Mouse (Mus musculus) myocyte (in vitro differentiated cells): ENCODE results near the gene Mesp1. TPM values are rescaled to one million over a fixed set of nuclear protein-coding genes. Genes with fewer than 3 reads are reported as not detected.
"Not testable (repeated sequence)": the region's sequence is repeated elsewhere in the genome, so short reads cannot be mapped to it uniquely, and the experiment has no call there.

ENCODE experiments used
- H3K27me3 ChIP-seq: one replicate; pipeline ENCODE4 v1.6.1; 2011; ENCODE audit not compliant: control insufficient read depth, insufficient read depth, insufficient read length
- H3K36me3 ChIP-seq: one replicate; pipeline ENCODE4 v1.6.1; 2011; ENCODE audit not compliant: control insufficient read depth, insufficient read depth
- H3K4me2 ChIP-seq: one replicate; pipeline ENCODE4 v1.6.1; 2011; ENCODE audit warnings: low read depth, control low read depth
- H3K4me3 ChIP-seq: one replicate; pipeline ENCODE4 v1.5.1; 2011; ENCODE audit warnings: mild to moderate bottlenecking, control low read depth, moderate library complexity
- H3K79me2 ChIP-seq: one replicate; pipeline ENCODE4 v1.6.1; 2011; ENCODE audit not compliant: control insufficient read depth, insufficient read depth
- H3ac ChIP-seq: one replicate; pipeline ENCODE4 v1.6.1; 2011; ENCODE audit not compliant: control insufficient read depth, insufficient read length
- CEBPB ChIP-seq: IDR thresholded peaks from 2 replicates; pipeline ENCODE4 v1.6.1; 2011; ENCODE audit warnings: mild to moderate bottlenecking, moderate library complexity; ENCODE audit not compliant: poor library complexity, insufficient read depth, severe bottlenecking
- E2F4 ChIP-seq: IDR thresholded peaks from one replicate; pipeline ENCODE4 v1.6.1; 2011; ENCODE audit warnings: mild to moderate bottlenecking, control low read depth, moderate library complexity; ENCODE audit not compliant: insufficient read depth
- MAX ChIP-seq: IDR thresholded peaks from one replicate; pipeline ENCODE4 v1.6.1; 2011; ENCODE audit warnings: low read depth, mild to moderate bottlenecking, control low read depth
- MYOD1 ChIP-seq, 3 experiments: IDR thresholded peaks; one replicate each; pipeline ENCODE4 v1.6.1; 2011; ENCODE audit warnings: control low read depth in 2 of 3, low read depth in 2 of 3, mild to moderate bottlenecking in 2 of 3, moderate library complexity in 1 of 3; ENCODE audit not compliant: insufficient read length in 2 of 3, control insufficient read depth in 1 of 3
- MYOG ChIP-seq, 3 experiments: IDR thresholded peaks; one replicate each; pipeline ENCODE4 v1.6.1; 2011; ENCODE audit warnings: control low read depth in 2 of 3, low read depth in 2 of 3, mild to moderate bottlenecking in 2 of 3; ENCODE audit not compliant: insufficient read length in 2 of 3, control insufficient read depth in 1 of 3, insufficient read depth in 1 of 3
- POLR2A ChIP-seq: IDR thresholded peaks from one replicate; pipeline ENCODE4 v1.6.1; 2011; ENCODE audit warnings: low read depth, mild to moderate bottlenecking, control low read depth, moderate library complexity; ENCODE audit not compliant: insufficient read length
- POLR2AphosphoS2 ChIP-seq: IDR thresholded peaks from one replicate; pipeline ENCODE4 v1.6.1; 2011; ENCODE audit warnings: low read depth, control low read depth; ENCODE audit not compliant: insufficient read length
- REST ChIP-seq: IDR thresholded peaks from one replicate; pipeline ENCODE4 v1.6.1; 2011; ENCODE audit warnings: mild to moderate bottlenecking, control low read depth, moderate library complexity; ENCODE audit not compliant: insufficient read depth, insufficient read length
- SRF ChIP-seq: IDR thresholded peaks from one replicate; pipeline ENCODE4 v1.6.1; 2011; ENCODE audit warnings: low read depth; ENCODE audit not compliant: control insufficient read depth, insufficient read length
- TCF12 ChIP-seq: IDR thresholded peaks from one replicate; pipeline ENCODE4 v1.6.1; 2011; ENCODE audit warnings: mild to moderate bottlenecking, control low read depth; ENCODE audit not compliant: poor library complexity, insufficient read depth, severe bottlenecking
- TCF3 ChIP-seq: IDR thresholded peaks from one replicate; pipeline ENCODE4 v1.6.1; 2011; ENCODE audit warnings: low read depth, control low read depth; ENCODE audit not compliant: insufficient read length
- USF1 ChIP-seq: IDR thresholded peaks from one replicate; pipeline ENCODE4 v1.6.1; 2011; ENCODE audit warnings: low read depth, mild to moderate bottlenecking, control low read depth, moderate library complexity
- polyA plus RNA-seq: library from polyadenylated mRNA; unstranded; fragments of >200 nt; fragmentation: generic; extraction: Trizol; gene quantifications from one replicate; pipeline ENCODE4 v1.2.1, GENCODE M21; 2012; ENCODE audit warnings: missing spikeins

Mesp1 gene
- polyA plus RNA-seq, 1 experiment = not detected

- TF ChIP-seq MYOG (IDR thresholded peaks at IDR 0.05; ENCODE audit: control insufficient read depth in 1 of 3, insufficient read depth in 1 of 3, insufficient read length in 2 of 3, low read depth in 2 of 3) (no peak), SRF (no peak), TCF3 (no peak), POLR2A (no peak), POLR2AphosphoS2 (no peak), MAX (no peak), MYOD1 (IDR thresholded peaks at IDR 0.05; ENCODE audit: control insufficient read depth in 1 of 3, insufficient read length in 2 of 3, low read depth in 2 of 3) (no peak)
- H3K79me2 ChIP-seq = no peaks in the 10 kb centered on the region
- H3ac ChIP-seq = no peak overlapping the region
- peaks cover under 1% of the 10 kb centered on the region for H3K27me3 ChIP-seq
- no peaks in the 10 kb centered on the region for H3K36me3 ChIP-seq
- no peak overlapping the region for H3K4me2 ChIP-seq
- no peak overlapping the region for H3K4me3 ChIP-seq
Observed at GRCm38 (mm10) chr7:79799048-79799447, 5.5 kb upstream of the Mesp1 start.

GRCm38 (mm10) chr7:79798606-79799005, 5.0 kb upstream of the Mesp1 start:
- H3K27me3 ChIP-seq = peaks cover 5% of the 10 kb centered on the region
- H3ac ChIP-seq = no peak overlapping the region
- H3K79me2 ChIP-seq = no peaks in the 10 kb centered on the region
- no peaks in the 10 kb centered on the region for H3K36me3 ChIP-seq
- no peak overlapping the region for H3K4me2 ChIP-seq
- no peak for TF ChIP-seq REST
- no peak for TF ChIP-seq POLR2A
- no peak for TF ChIP-seq MYOG (IDR thresholded peaks at IDR 0.05; ENCODE audit: control insufficient read depth in 1 of 3, insufficient read depth in 1 of 3, insufficient read length in 2 of 3, low read depth in 2 of 3)
- TF ChIP-seq MAX = no peak
- no peak for TF ChIP-seq USF1
- TF ChIP-seq TCF12 = no peak
- TF ChIP-seq SRF = no peak
- TF ChIP-seq E2F4 = no peak
- TF ChIP-seq CEBPB = no peak
- TF ChIP-seq TCF3 = no peak
- TF ChIP-seq POLR2AphosphoS2 = no peak
- no peak for TF ChIP-seq MYOD1 (IDR thresholded peaks at IDR 0.05; ENCODE audit: control insufficient read depth in 1 of 3, insufficient read length in 2 of 3, low read depth in 2 of 3)
- no peak overlapping the region for H3K4me3 ChIP-seq

GRCm38 (mm10) chr7:79792635-79793421, 760 bp downstream of the Mesp1 start:
- H3K27me3 ChIP-seq = peaks cover 38% of the 10 kb centered on the region
- H3K4me2 ChIP-seq = no peak overlapping the region
- H3K36me3 ChIP-seq = no peaks in the 10 kb centered on the region
- TF ChIP-seq USF1 = no peak
- peak in 1 of 3 experiments; percentile 5 for TF ChIP-seq MYOG (IDR thresholded peaks at IDR 0.05; ENCODE audit: control insufficient read depth in 1 of 3, insufficient read depth in 1 of 3, insufficient read length in 2 of 3, low read depth in 2 of 3)
- H3K4me3 ChIP-seq = no peak overlapping the region
- no peaks in the 10 kb centered on the region for H3K79me2 ChIP-seq
- H3ac ChIP-seq = no peak overlapping the region

GRCm38 (mm10) chr7:79789812-79790211, 3.8 kb downstream of the Mesp1 start:
- not testable (repeated sequence) for H3K4me2 ChIP-seq, H3K79me2 ChIP-seq, H3ac ChIP-seq, H3K36me3 ChIP-seq, H3K4me3 ChIP-seq
- peaks cover 38% of the 10 kb centered on the region for H3K27me3 ChIP-seq

GRCm38 (mm10) chr7:79786295-79786694, 7.3 kb downstream of the Mesp1 start:
- Histone ChIP-seq H3K4me2 (peak overlapping the region; percentile 24), H3K79me2 (no peaks in the 10 kb centered on the region), H3ac (no peak overlapping the region), H3K27me3 (peaks cover 11% of the 10 kb centered on the region), H3K4me3 (no peak overlapping the region), H3K36me3 (no peaks in the 10 kb centered on the region)
- TF ChIP-seq TCF3 = no peak
- no peak for TF ChIP-seq E2F4
- no peak for TF ChIP-seq TCF12
- no peak for TF ChIP-seq REST
- no peak for TF ChIP-seq MYOD1 (IDR thresholded peaks at IDR 0.05; ENCODE audit: control insufficient read depth in 1 of 3, insufficient read length in 2 of 3, low read depth in 2 of 3)
- TF ChIP-seq SRF = no peak
- TF ChIP-seq POLR2A = no peak
- no peak for TF ChIP-seq POLR2AphosphoS2
- no peak for TF ChIP-seq MAX
- no peak for TF ChIP-seq USF1
- TF ChIP-seq MYOG (IDR thresholded peaks at IDR 0.05; ENCODE audit: control insufficient read depth in 1 of 3, insufficient read depth in 1 of 3, insufficient read length in 2 of 3, low read depth in 2 of 3) = no peak
- TF ChIP-seq CEBPB = no peak

- no peak overlapping the region for H3ac ChIP-seq
- no peaks in the 10 kb centered on the region for H3K79me2 ChIP-seq
- no peaks in the 10 kb centered on the region for H3K27me3 ChIP-seq
- no peak overlapping the region for H3K4me3 ChIP-seq
- no peaks in the 10 kb centered on the region for H3K36me3 ChIP-seq
- no peak overlapping the region for H3K4me2 ChIP-seq
- TF ChIP-seq POLR2AphosphoS2 (no peak), E2F4 (no peak), SRF (no peak)
Observed at GRCm38 (mm10) chr7:79782516-79782855, 11.1 kb downstream of the Mesp1 start.
